ENCODE assay signal across 10 mouse cellular contexts in the genomic region with DNA sequence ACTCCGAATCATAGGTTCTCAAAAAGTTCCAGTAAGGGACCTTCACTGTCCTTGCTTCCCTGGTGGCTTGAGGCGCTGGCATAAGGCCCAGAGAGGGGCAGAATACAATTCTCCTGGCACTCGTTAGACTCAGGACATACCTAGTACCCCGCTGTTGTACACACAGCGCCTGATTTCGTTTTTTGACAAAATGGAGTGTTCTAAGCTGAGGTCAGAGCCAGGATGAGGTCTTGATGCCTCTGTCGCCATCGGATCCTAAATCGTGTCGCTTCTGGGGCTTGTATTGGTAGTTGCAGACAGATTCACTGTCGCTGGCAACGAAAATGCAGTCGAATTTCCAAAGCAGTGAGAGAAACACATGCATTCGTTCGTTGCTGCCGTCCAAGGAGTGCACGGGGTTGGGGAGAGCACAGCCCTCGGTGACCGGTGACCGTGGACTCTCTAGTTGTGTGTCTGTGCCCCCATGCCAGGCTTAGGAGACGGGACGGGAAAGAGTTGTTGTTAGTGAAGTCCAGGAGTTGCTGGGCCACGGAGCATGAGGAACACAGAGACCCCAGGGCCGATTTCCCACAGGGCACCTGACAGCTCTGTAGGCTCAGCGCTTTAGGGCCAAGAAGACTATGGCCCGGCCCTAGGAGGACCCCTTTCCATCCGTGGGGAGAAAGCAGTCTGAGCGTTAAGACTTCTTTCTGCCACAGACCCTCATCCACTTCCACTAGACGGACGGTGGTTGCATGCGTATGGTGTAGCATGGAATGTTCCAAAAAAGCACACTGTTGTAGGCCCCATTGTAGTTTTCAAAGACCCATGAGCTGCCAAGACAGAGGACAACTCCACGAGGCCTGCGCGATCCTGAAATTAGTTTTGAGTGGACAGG. TPM values are rescaled to one million over a fixed set of nuclear protein-coding genes. Genes with fewer than 3 reads are reported as not detected.
DNase-seq lines count a peak whose midpoint lies in the region; ATAC-seq and TF ChIP-seq lines count a peak whose summit lies in the region.
"Had no signal": no experiment of that assay in that cellular context is flagged by ENCODE, and none has a peak within 500 bp of the region (broad histone marks: within the 10 kb centered on the region; RNA-seq: fewer than 3 reads in every experiment).

No protein-coding gene starts in this region.

- peak overlapping the region; percentile 50; the same call in 1 of the 2 replicates for H3K4me3 ChIP-seq in heart, embryonic 13.5 days
- no peak overlapping the region for H3K4me3 ChIP-seq in heart, embryonic 12.5 days
- peak overlapping the region; percentile 37; the same call in 1 of the 2 replicates for H3K4me3 ChIP-seq in lung, embryonic 14.5 days (ENCODE audit: low read depth, low read length)
- H3K4me3 ChIP-seq in lung, postnatal 0 days (ENCODE audit: low read depth, low read length): no peak overlapping the region
- no peak overlapping the region for H3K4me3 ChIP-seq in intestine, embryonic 15.5 days (replicated peaks)

- no peak for TF ChIP-seq EP300 in lung, postnatal 0 days (IDR thresholded peaks at IDR 0.05)

- no peak overlapping the region for H3K9ac ChIP-seq in heart, embryonic 13.5 days
- H3K9ac ChIP-seq in heart, embryonic 12.5 days: no peak overlapping the region
- H3K9ac ChIP-seq in lung, embryonic 14.5 days: no peak overlapping the region
- H3K9ac ChIP-seq in lung, postnatal 0 days (replicated peaks; ENCODE audit: low read depth): no peak overlapping the region
- no peak overlapping the region for H3K9ac ChIP-seq in intestine, embryonic 15.5 days

- H3K4me1 ChIP-seq in heart, embryonic 13.5 days: peaks cover 25% of the 10 kb centered on the region
- peaks cover 28% of the 10 kb centered on the region; the same call in 1 of the 2 replicates for H3K4me1 ChIP-seq in heart, embryonic 12.5 days (replicated peaks)
- peaks cover 10% of the 10 kb centered on the region; the same call in 1 of the 2 replicates for H3K4me1 ChIP-seq in lung, embryonic 14.5 days (ENCODE audit: insufficient read depth)
- H3K4me1 ChIP-seq in lung, postnatal 0 days (ENCODE audit: insufficient read depth, low read depth, low read length): no peaks in the 10 kb centered on the region
- peaks cover 22% of the 10 kb centered on the region for H3K4me1 ChIP-seq in intestine, embryonic 15.5 days (replicated peaks)

- peaks cover 100% of the 10 kb centered on the region for H3K27me3 ChIP-seq in heart, embryonic 13.5 days (replicated peaks)
- H3K27me3 ChIP-seq in heart, embryonic 12.5 days (replicated peaks): peaks cover 100% of the 10 kb centered on the region
- H3K27me3 ChIP-seq in lung, embryonic 14.5 days (ENCODE audit: insufficient read depth, low read length): peaks cover 96% of the 10 kb centered on the region
- H3K27me3 ChIP-seq in lung, postnatal 0 days (replicated peaks; ENCODE audit: insufficient read depth, low read length): peaks cover 86% of the 10 kb centered on the region
- peaks cover 96% of the 10 kb centered on the region for H3K27me3 ChIP-seq in intestine, embryonic 15.5 days (replicated peaks)

- 10% methylated on average over 34 of the region's 34 CpGs for WGBS in heart, embryonic 13.5 days
- WGBS in heart, embryonic 12.5 days: 8% methylated on average over 34 of the region's 34 CpGs
- 10% methylated on average over 34 of the region's 34 CpGs for WGBS in lung, embryonic 14.5 days
- 13% methylated on average over 34 of the region's 34 CpGs for WGBS in lung, postnatal 0 days
- WGBS in intestine, embryonic 15.5 days: 13% methylated on average over 34 of the region's 34 CpGs

- H3K4me2 ChIP-seq in heart, embryonic 13.5 days: no peak overlapping the region
- H3K4me2 ChIP-seq in heart, embryonic 12.5 days: no peak overlapping the region
- H3K4me2 ChIP-seq in lung, embryonic 14.5 days: no peak overlapping the region; the same call in 1 of the 2 replicates
- no peak overlapping the region for H3K4me2 ChIP-seq in lung, postnatal 0 days (replicated peaks; ENCODE audit: low read depth, low read length)
- H3K4me2 ChIP-seq in intestine, embryonic 15.5 days (replicated peaks): 0 out of 2 replicates have a peak overlapping the region, but pooled peaks have one; percentile 73

- no peak overlapping the region for H3K27ac ChIP-seq in heart, embryonic 13.5 days (replicated peaks)
- no peak overlapping the region for H3K27ac ChIP-seq in heart, embryonic 12.5 days (ENCODE audit: poor library complexity, severe bottlenecking)
- H3K27ac ChIP-seq in lung, embryonic 14.5 days (ENCODE audit: low read depth): no peak overlapping the region
- no peak overlapping the region for H3K27ac ChIP-seq in lung, postnatal 0 days (ENCODE audit: low read length)
- no peak overlapping the region for H3K27ac ChIP-seq in intestine, embryonic 15.5 days
- H3K27ac ChIP-seq: forebrain, embryonic 12.5 days; macrophage had no signal

- no peak for TF ChIP-seq CTCF in lung, embryonic 14.5 days (IDR thresholded peaks at IDR 0.05; ENCODE audit: low read depth)
- no peak for TF ChIP-seq CTCF in lung, postnatal 0 days (IDR thresholded peaks at IDR 0.05)

- peak; percentile 19 for DNase-seq in lung, embryonic 14.5 days
- DNase-seq in lung, postnatal 0 days (ENCODE audit: low spot score): no peak
- DNase-seq in retina, embryonic 14.5 days (ENCODE audit: low spot score): peak; percentile 41
- no peak for DNase-seq in urinary bladder, adult 2 months (ENCODE audit: low spot score)
- DNase-seq in B cell, adult 2 months: no peak

- H3K9me3 ChIP-seq in heart, embryonic 13.5 days: no peaks in the 10 kb centered on the region
- H3K9me3 ChIP-seq in heart, embryonic 12.5 days (replicated peaks): no peaks in the 10 kb centered on the region
- no peaks in the 10 kb centered on the region for H3K9me3 ChIP-seq in lung, embryonic 14.5 days (ENCODE audit: low read depth, low read length)
- H3K9me3 ChIP-seq in lung, postnatal 0 days (ENCODE audit: low read length): no peaks in the 10 kb centered on the region
- no peaks in the 10 kb centered on the region for H3K9me3 ChIP-seq in intestine, embryonic 15.5 days
- H3K9me3 ChIP-seq: forebrain, embryonic 12.5 days had no signal

- no peaks in the 10 kb centered on the region for H3K36me3 ChIP-seq in heart, embryonic 13.5 days
- no peaks in the 10 kb centered on the region for H3K36me3 ChIP-seq in heart, embryonic 12.5 days
- no peaks in the 10 kb centered on the region for H3K36me3 ChIP-seq in lung, embryonic 14.5 days (ENCODE audit: insufficient read depth)
- no peaks in the 10 kb centered on the region for H3K36me3 ChIP-seq in lung, postnatal 0 days (ENCODE audit: insufficient read depth, low read length)
- no peaks in the 10 kb centered on the region for H3K36me3 ChIP-seq in intestine, embryonic 15.5 days
- H3K36me3 ChIP-seq: forebrain, embryonic 12.5 days had no signal

- ATAC-seq in heart, embryonic 13.5 days (ENCODE audit: extremely low read depth, insufficient number of reproducible peaks, low FRiP score, low TSS enrichment): no peak
- no peak for ATAC-seq in heart, embryonic 12.5 days (ENCODE audit: insufficient number of reproducible peaks, low FRiP score)
- ATAC-seq in lung, embryonic 14.5 days (ENCODE audit: insufficient read depth): no peak
- ATAC-seq in lung, postnatal 0 days: no peak
- ATAC-seq in intestine, embryonic 15.5 days: no peak

RNA-seq across cellular contexts. Expression of a gene that starts 30.9 kb away (rescaled TPM):
- polyA plus RNA-seq in heart, embryonic 13.5 days (2015; fragmentation: Nextera tagmentation; extraction: Ambion mirVana): 0.05 and 0.17 TPM in 2 replicates
- polyA plus RNA-seq in heart, embryonic 12.5 days (2016; fragmentation: Nextera tagmentation; extraction: Ambion mirVana): 0.04 and 0.06 TPM in 2 replicates
- 0.04 and 0.16 TPM in 2 replicates for polyA plus RNA-seq in lung, embryonic 14.5 days (2014; fragmentation: Nextera tagmentation; extraction: Ambion mirVana)
- 0.13 and 0.18 TPM in 2 replicates for polyA plus RNA-seq in lung, postnatal 0 days (2015; fragmentation: Nextera tagmentation; extraction: Ambion mirVana)
- 0.24 and 0.26 TPM in 2 replicates for polyA plus RNA-seq in intestine, embryonic 15.5 days (2015; fragmentation: Nextera tagmentation; extraction: Ambion mirVana)
- 0.21 and 0.60 TPM in 2 replicates for polyA plus RNA-seq in urinary bladder, adult 2 months (2012; rRNA removed)

Comparison
In these comparisons a context has a peak if more than half of its experiments do, and no peak if none do; other contexts are left out.
1. H3K4me3 ChIP-seq: peak in heart, embryonic 13.5 days (single experiment) and lung, embryonic 14.5 days (single experiment); none in heart, embryonic 12.5 days (single experiment), lung, postnatal 0 days (single experiment) and intestine, embryonic 15.5 days (single experiment).
2. DNase-seq: peak in lung, embryonic 14.5 days (single experiment) and retina, embryonic 14.5 days (single experiment); none in lung, postnatal 0 days (single experiment), urinary bladder, adult 2 months (single experiment) and B cell, adult 2 months (0 of 2).